Mouse (Mus musculus) adrenal gland, postnatal 36 days (tissue): ENCODE results near the gene Cavin4. TPM values are rescaled to one million over a fixed set of nuclear protein-coding genes. Genes with fewer than 3 reads are reported as not detected.

Experiments used
- total RNA-seq, 2 experiments: library from RNA; stranded (reverse); gene quantifications; 2 replicates each; pipeline ENCODE4 v1.2.3; 2021

Cavin4 gene
- total RNA-seq, 2 experiments from 2014 or later: 0.23 to 0.36 TPM

Other genes starting within 250 kb of the Cavin4 start
- gene Tex10, start 190.1 kb upstream of the Cavin4 start, total RNA-seq: 10 to 100 TPM; 21.2 to 26.7 TPM
- 10 to 100 TPM; 16.7 to 17.0 TPM for gene Msantd3, start 123.6 kb upstream of the Cavin4 start, total RNA-seq
- gene Tmeff1, start 78.3 kb upstream of the Cavin4 start, total RNA-seq: 10 to 100 TPM in 1 of 2 experiments, 1 to 10 TPM in 1; 9.3 to 14.4 TPM